Mouse (Mus musculus) activated CD4-positive, CD25-positive, alpha-beta regulatory T cell, adult 9 weeks (primary cell): ENCODE measurements around the gene Gsdme. TPM values are rescaled to one million over a fixed set of nuclear protein-coding genes. Genes with fewer than 3 reads are reported as not detected.

ENCODE experiments used
- polyA plus RNA-seq: library from polyadenylated mRNA; unstranded; fragments of 100-300 nt; shearing (Covaris generic); gene quantifications from one replicate; pipeline ENCODE4 v1.2.1, GENCODE M21; 2017

The Gsdme gene
- polyA plus RNA-seq, result 3.2 TPM

DNA sequence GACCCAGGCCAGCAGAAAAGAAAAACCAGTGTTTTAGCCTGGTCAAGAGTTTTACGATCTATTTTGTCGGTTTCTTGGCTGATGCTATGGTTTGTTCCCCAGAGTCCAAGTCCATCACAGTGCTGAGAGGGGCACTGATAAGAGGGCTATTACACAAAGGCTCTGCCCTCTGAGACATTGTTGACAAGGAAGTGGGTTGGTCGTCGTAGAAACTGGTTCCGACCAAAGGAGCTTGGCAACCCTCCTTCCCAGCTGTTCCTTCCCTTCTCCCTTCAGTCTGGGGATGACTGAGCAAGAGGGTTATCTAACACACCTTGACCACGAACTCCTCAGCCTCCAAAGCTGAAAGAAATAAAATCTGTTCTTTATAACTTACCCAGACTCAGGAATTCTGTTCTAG, at the start of gene Gsdme:
Gene Gsdme (minus strand): TSS at position 193 of the 400 bp plus-strand sequence.

Other genes starting within 250 kb of the Gsdme start
- gene Mpp6, start 153.6 kb downstream of the Gsdme start, polyA plus RNA-seq, result 4.0 TPM
- 68.2 TPM for gene Osbpl3, start 192.3 kb upstream of the Gsdme start, polyA plus RNA-seq